Mouse (Mus musculus) E14TG2a.4 (cell line): ENCODE measurements around the gene Ptprb.

Experiments
- CTCF ChIP-seq: conservative IDR thresholded peaks from 2 replicates; pipeline ENCODE4 v1.5.1; 2014; ENCODE audit warnings: low read length
- POU5F1 ChIP-seq: IDR thresholded peaks from 2 replicates; pipeline ENCODE4 v1.6.1; 2014; ENCODE audit warnings: low read length, borderline replicate concordance

GRCm38 (mm10) chr10:116362181-116362580 is 86.9 kb downstream of the Ptprb start:
- TF ChIP-seq CTCF (no peak), POU5F1 (no peak)
